Mouse (Mus musculus): ENCODE results near the gene Adat1. TPM values are rescaled to one million over a fixed set of nuclear protein-coding genes. Genes with fewer than 3 reads are reported as not detected.
"Not testable (repeated sequence)": the region's sequence is repeated elsewhere in the genome, so short reads cannot be mapped to it uniquely, and the experiment has no call there.

Adat1 gene
- polyA plus RNA-seq, 1 experiment from 2014 or later = 7.6 TPM

- Histone ChIP-seq H3K4me1 (ENCODE audit: control insufficient read depth, insufficient read depth, low read length) (no peaks in the 10 kb centered on the region), H3K9me3 (ENCODE audit: control insufficient read depth, low read length) (no peaks in the 10 kb centered on the region), H3K4me3 (ENCODE audit: low read length) (no peak overlapping the region), H3K27me3 (replicated peaks; ENCODE audit: control insufficient read depth, insufficient read depth, low read length) (no peaks in the 10 kb centered on the region), H3K27ac (ENCODE audit: low read length) (no peak overlapping the region), H3K9ac (ENCODE audit: low read depth, low read length) (no peak overlapping the region), H3K4me2 (ENCODE audit: low read depth, low read length) (no peak overlapping the region), H3K36me3 (ENCODE audit: control insufficient read depth, insufficient read depth, low read length) (peaks cover 12% of the 10 kb centered on the region)
- WGBS = 82% methylated on average over 3 of the region's 3 CpGs
- no peak for ATAC-seq
Observed at GRCm38 (mm10) chr8:111950846-111951245, 41.3 kb downstream of the Adat1 start.

GRCm38 (mm10) chr8:111947954-111948353, 44.1 kb downstream of the Adat1 start:
- H3K27ac ChIP-seq (ENCODE audit: low read length) = no peak overlapping the region
- no peak for ATAC-seq
- WGBS = 93% methylated on average over 8 of the region's 8 CpGs
- no peak overlapping the region for H3K4me3 ChIP-seq (ENCODE audit: low read length)
- no peaks in the 10 kb centered on the region for H3K27me3 ChIP-seq (replicated peaks; ENCODE audit: control insufficient read depth, insufficient read depth, low read length)
- no peaks in the 10 kb centered on the region for H3K4me1 ChIP-seq (ENCODE audit: control insufficient read depth, insufficient read depth, low read length)
- peaks cover 5% of the 10 kb centered on the region for H3K36me3 ChIP-seq (ENCODE audit: control insufficient read depth, insufficient read depth, low read length)
- no peak overlapping the region for H3K9ac ChIP-seq (ENCODE audit: low read depth, low read length)
- no peaks in the 10 kb centered on the region for H3K9me3 ChIP-seq (ENCODE audit: control insufficient read depth, low read length)
- H3K4me2 ChIP-seq (ENCODE audit: low read depth, low read length) = no peak overlapping the region

- Histone ChIP-seq H3K4me2 (ENCODE audit: low read depth, low read length) (no peak overlapping the region), H3K27ac (ENCODE audit: low read length) (no peak overlapping the region), H3K4me1 (ENCODE audit: control insufficient read depth, insufficient read depth, low read length) (no peaks in the 10 kb centered on the region), H3K4me3 (ENCODE audit: low read length) (no peak overlapping the region), H3K36me3 (ENCODE audit: control insufficient read depth, insufficient read depth, low read length) (peaks cover 5% of the 10 kb centered on the region), H3K9me3 (ENCODE audit: control insufficient read depth, low read length) (no peaks in the 10 kb centered on the region), H3K9ac (ENCODE audit: low read depth, low read length) (no peak overlapping the region), H3K27me3 (replicated peaks; ENCODE audit: control insufficient read depth, insufficient read depth, low read length) (no peaks in the 10 kb centered on the region)
- WGBS = 80% methylated on average over 2 of the region's 2 CpGs
- ATAC-seq = no peak
Observed at GRCm38 (mm10) chr8:111947144-111947543, 45.0 kb downstream of the Adat1 start.

- Histone ChIP-seq H3K9ac (ENCODE audit: low read depth, low read length) (no peak overlapping the region), H3K9me3 (ENCODE audit: control insufficient read depth, low read length) (no peaks in the 10 kb centered on the region), H3K27ac (ENCODE audit: low read length) (no peak overlapping the region), H3K27me3 (replicated peaks; ENCODE audit: control insufficient read depth, insufficient read depth, low read length) (no peaks in the 10 kb centered on the region), H3K36me3 (ENCODE audit: control insufficient read depth, insufficient read depth, low read length) (no peaks in the 10 kb centered on the region), H3K4me2 (ENCODE audit: low read depth, low read length) (no peak overlapping the region), H3K4me1 (ENCODE audit: control insufficient read depth, insufficient read depth, low read length) (peaks cover 12% of the 10 kb centered on the region; the same call in 1 of the 2 replicates), H3K4me3 (ENCODE audit: low read length) (no peak overlapping the region)
- ATAC-seq = no peak
- 86% methylated on average over 2 of the region's 2 CpGs for WGBS
Observed at GRCm38 (mm10) chr8:111943544-111943943, 48.6 kb downstream of the Adat1 start.

GRCm38 (mm10) chr8:111941101-111941454, 51.0 kb downstream of the Adat1 start:
- peaks cover 12% of the 10 kb centered on the region; the same call in 1 of the 2 replicates for H3K4me1 ChIP-seq (ENCODE audit: control insufficient read depth, insufficient read depth, low read length)
- H3K27me3 ChIP-seq (replicated peaks; ENCODE audit: control insufficient read depth, insufficient read depth, low read length) = no peaks in the 10 kb centered on the region
- no peaks in the 10 kb centered on the region for H3K9me3 ChIP-seq (ENCODE audit: control insufficient read depth, low read length)
- 0 out of 2 replicates have a peak, but pooled peaks have one; percentile 14 for ATAC-seq
- no peaks in the 10 kb centered on the region for H3K36me3 ChIP-seq (ENCODE audit: control insufficient read depth, insufficient read depth, low read length)
- under 1% methylated on average over 23 of the region's 23 CpGs for WGBS
- H3K9ac ChIP-seq (ENCODE audit: low read depth, low read length) = peak overlapping the region; percentile 87
- H3K4me3 ChIP-seq (ENCODE audit: low read length) = peak overlapping the region; percentile 93
- peak overlapping the region; percentile 56; the same call in 1 of the 2 replicates for H3K27ac ChIP-seq (ENCODE audit: low read length)
- peak overlapping the region; percentile 94 for H3K4me2 ChIP-seq (ENCODE audit: low read depth, low read length)

- peak; percentile 97 for ATAC-seq
- under 1% methylated on average over 65 of the region's 65 CpGs for WGBS
- peak within 1 kb of the TSS; percentile 94 for H3K4me2 ChIP-seq (ENCODE audit: low read depth, low read length)
- no peaks in the 10 kb centered on the region for H3K27me3 ChIP-seq (replicated peaks; ENCODE audit: control insufficient read depth, insufficient read depth, low read length)
- H3K9ac ChIP-seq (ENCODE audit: low read depth, low read length) = peak within 1 kb of the TSS; percentile 87
- H3K9me3 ChIP-seq (ENCODE audit: control insufficient read depth, low read length) = no peaks in the 10 kb centered on the region
- peak within 1 kb of the TSS; percentile 80 for H3K27ac ChIP-seq (ENCODE audit: low read length)
- peak within 1 kb of the TSS; percentile 93 for H3K4me3 ChIP-seq (ENCODE audit: low read length)
- H3K4me1 ChIP-seq (ENCODE audit: control insufficient read depth, insufficient read depth, low read length) = peaks cover 12% of the 10 kb centered on the region; the same call in 1 of the 2 replicates
- no peaks in the 10 kb centered on the region for H3K36me3 ChIP-seq (ENCODE audit: control insufficient read depth, insufficient read depth, low read length)
Observed at GRCm38 (mm10) chr8:111940171-111941100, 51.7 kb downstream of the Adat1 start, which contains the start of gene Gabarapl2. Gene Gabarapl2 (plus strand): TSS chr8:111940703.

- H3K4me3 ChIP-seq (ENCODE audit: low read length) = peak overlapping the region; percentile 93
- peak overlapping the region; percentile 50; the same call in 1 of the 2 replicates for H3K9ac ChIP-seq (ENCODE audit: low read depth, low read length)
- ATAC-seq = peak; percentile 94
- no peaks in the 10 kb centered on the region for H3K9me3 ChIP-seq (ENCODE audit: control insufficient read depth, low read length)
- peak overlapping the region; percentile 77 for H3K4me2 ChIP-seq (ENCODE audit: low read depth, low read length)
- H3K27me3 ChIP-seq (replicated peaks; ENCODE audit: control insufficient read depth, insufficient read depth, low read length) = no peaks in the 10 kb centered on the region
- peaks cover 12% of the 10 kb centered on the region; the same call in 1 of the 2 replicates for H3K4me1 ChIP-seq (ENCODE audit: control insufficient read depth, insufficient read depth, low read length)
- H3K27ac ChIP-seq (ENCODE audit: low read length) = peak overlapping the region; percentile 80
- H3K36me3 ChIP-seq (ENCODE audit: control insufficient read depth, insufficient read depth, low read length) = no peaks in the 10 kb centered on the region
- WGBS = 3% methylated on average over 10 of the region's 10 CpGs
Observed at GRCm38 (mm10) chr8:111939516-111940142, 52.5 kb downstream of the Adat1 start.

- H3K9ac ChIP-seq (ENCODE audit: low read depth, low read length); ATAC-seq; H3K36me3 ChIP-seq (ENCODE audit: control insufficient read depth, insufficient read depth, low read length); H3K4me2 ChIP-seq (ENCODE audit: low read depth, low read length); H3K27me3 ChIP-seq (replicated peaks; ENCODE audit: control insufficient read depth, insufficient read depth, low read length); H3K27ac ChIP-seq (ENCODE audit: low read length); H3K4me3 ChIP-seq (ENCODE audit: low read length); H3K9me3 ChIP-seq (ENCODE audit: control insufficient read depth, low read length): not testable (repeated sequence)
- peaks cover 15% of the 10 kb centered on the region; the same call in 1 of the 2 replicates for H3K4me1 ChIP-seq (ENCODE audit: control insufficient read depth, insufficient read depth, low read length)
- 88% methylated on average over 8 of the region's 9 CpGs for WGBS
Observed at GRCm38 (mm10) chr8:111938076-111938985, 53.8 kb downstream of the Adat1 start.

Data from intestine, embryonic 16.5 days (tissue).